Mouse (Mus musculus): ENCODE data around the gene Ccm2. TPM values are rescaled to one million over a fixed set of nuclear protein-coding genes. Genes with fewer than 3 reads are reported as not detected.

Gene Ccm2
- polyA plus RNA-seq, 1 experiment from 2014 or later, result 94.3 TPM

DNA sequence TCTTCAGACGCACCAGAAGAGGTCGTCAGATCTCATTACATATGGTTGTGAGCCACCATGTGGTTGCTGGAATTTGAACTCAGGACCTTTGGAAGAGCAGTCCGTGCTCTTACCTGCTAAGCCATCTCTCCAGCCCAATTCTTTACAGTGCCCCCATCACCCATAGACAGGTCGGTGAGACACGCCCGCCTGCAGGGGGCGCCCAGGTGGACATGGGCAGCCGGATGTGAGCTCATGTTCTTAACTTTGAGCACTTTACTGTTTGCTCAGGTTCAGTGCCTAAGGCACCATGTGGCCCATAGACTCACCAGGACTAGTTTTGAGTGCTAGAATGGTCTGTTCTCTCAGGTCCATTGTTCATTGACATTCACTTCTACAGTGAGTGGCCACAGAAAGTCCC lies 89.5 kb downstream of the Ccm2 start:
- H3K27ac ChIP-seq (ENCODE audit: low read depth), result no peak overlapping the region
- TF ChIP-seq CTCF (IDR thresholded peaks at IDR 0.05; ENCODE audit: low read depth), result peak; percentile 17; the same call in 1 of the 2 replicates
- no peak overlapping the region for H3K4me2 ChIP-seq
- no peak for ATAC-seq (ENCODE audit: insufficient read depth)
- no peak overlapping the region for H3K4me3 ChIP-seq (ENCODE audit: low read depth, low read length)
- H3K4me1 ChIP-seq (ENCODE audit: insufficient read depth), result no peaks in the 10 kb centered on the region
- 70% methylated on average over 8 of the region's 8 CpGs for WGBS
- no peak for DNase-seq
- H3K9ac ChIP-seq, result no peak overlapping the region
- no peaks in the 10 kb centered on the region for H3K27me3 ChIP-seq (ENCODE audit: insufficient read depth, low read length)
- H3K36me3 ChIP-seq (ENCODE audit: insufficient read depth), result no peaks in the 10 kb centered on the region
- no peaks in the 10 kb centered on the region for H3K9me3 ChIP-seq (ENCODE audit: low read depth, low read length)

DNA sequence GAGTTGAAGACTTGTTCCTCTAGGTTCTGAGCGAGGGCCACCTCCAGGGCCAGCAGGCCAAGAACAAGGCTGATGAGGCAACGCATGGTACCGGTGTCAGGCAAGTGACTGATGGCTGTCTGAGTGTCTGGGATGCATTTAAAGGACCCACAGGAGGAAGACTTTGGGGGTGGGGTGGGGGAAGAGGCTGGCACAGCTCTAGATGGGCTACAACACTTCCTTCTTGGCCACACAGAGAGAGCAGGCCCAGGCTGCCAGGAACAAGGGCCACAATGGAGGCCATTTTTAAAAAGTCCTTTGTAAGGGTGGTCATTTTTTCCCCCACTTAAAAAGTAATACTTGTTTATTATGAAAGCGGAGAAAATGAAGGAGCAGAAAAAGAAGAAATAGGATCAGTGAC lies 91.8 kb downstream of the Ccm2 start, which contains the start of gene Wap:
TSS of gene Wap (minus strand) at position 101 of the 400 bp plus-strand sequence.
- Histone ChIP-seq H3K4me2 (no peak within 1 kb of the TSS), H3K9ac (no peak within 1 kb of the TSS), H3K4me1 (ENCODE audit: insufficient read depth) (no peaks in the 10 kb centered on the region), H3K4me3 (ENCODE audit: low read depth, low read length) (no peak within 1 kb of the TSS), H3K27me3 (ENCODE audit: insufficient read depth, low read length) (no peaks in the 10 kb centered on the region), H3K27ac (ENCODE audit: low read depth) (no peak within 1 kb of the TSS), H3K36me3 (ENCODE audit: insufficient read depth) (no peaks in the 10 kb centered on the region), H3K9me3 (ENCODE audit: low read depth, low read length) (no peaks in the 10 kb centered on the region)
- 89% methylated on average over 4 of the region's 4 CpGs for WGBS
- no peak for TF ChIP-seq CTCF (IDR thresholded peaks at IDR 0.05; ENCODE audit: low read depth)
- ATAC-seq (ENCODE audit: insufficient read depth), result no peak
- DNase-seq, result no peak

DNA sequence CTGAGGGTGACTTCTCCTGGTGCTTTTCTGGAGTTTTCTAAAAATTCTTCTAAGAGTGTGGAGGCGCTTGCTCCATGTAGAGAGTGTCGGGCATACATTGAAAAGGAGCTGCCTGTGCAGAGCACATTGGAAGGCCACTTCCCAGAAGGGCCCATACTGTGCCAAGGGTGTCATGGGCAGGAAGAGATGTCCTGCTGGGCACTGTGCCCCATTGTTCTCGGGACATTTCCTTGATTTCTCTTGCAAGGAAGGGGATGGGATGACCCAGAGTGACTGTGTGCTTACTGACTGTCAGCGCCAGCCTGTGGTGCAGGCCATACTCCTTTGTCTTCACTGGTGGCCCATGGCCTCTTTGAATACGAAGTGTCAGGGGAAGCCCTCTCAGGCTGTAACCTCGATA lies 92.4 kb downstream of the Ccm2 start:
- no peak for DNase-seq
- no peak for ATAC-seq (ENCODE audit: insufficient read depth)
- WGBS, result 75% methylated on average over 6 of the region's 6 CpGs
- Histone ChIP-seq H3K9me3 (ENCODE audit: low read depth, low read length) (no peaks in the 10 kb centered on the region), H3K9ac (no peak overlapping the region), H3K36me3 (ENCODE audit: insufficient read depth) (no peaks in the 10 kb centered on the region), H3K4me2 (no peak overlapping the region), H3K4me3 (ENCODE audit: low read depth, low read length) (no peak overlapping the region), H3K27me3 (ENCODE audit: insufficient read depth, low read length) (no peaks in the 10 kb centered on the region), H3K27ac (ENCODE audit: low read depth) (no peak overlapping the region), H3K4me1 (ENCODE audit: insufficient read depth) (no peaks in the 10 kb centered on the region)
- no peak for TF ChIP-seq CTCF (IDR thresholded peaks at IDR 0.05; ENCODE audit: low read depth)

DNA sequence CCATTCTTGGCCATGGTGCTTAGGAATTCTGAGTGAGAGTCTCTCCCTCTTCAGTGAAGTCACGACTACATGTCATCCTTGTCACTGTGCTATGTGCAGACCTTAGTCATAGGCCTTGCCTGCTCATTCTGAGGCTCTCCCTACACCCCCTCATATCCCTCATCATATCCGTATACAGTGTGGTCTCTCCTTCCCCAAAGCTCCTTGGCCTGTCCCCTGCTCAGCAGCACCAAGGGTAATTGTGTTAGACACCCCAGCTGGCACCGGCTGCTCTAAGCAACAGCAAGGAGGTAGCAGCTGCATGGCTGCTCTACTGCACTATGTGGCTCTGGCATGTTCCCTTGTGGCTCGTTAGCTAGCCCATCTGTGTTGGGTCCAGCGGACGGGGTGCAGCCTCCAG lies 97.9 kb downstream of the Ccm2 start:
- no peak for TF ChIP-seq CTCF (IDR thresholded peaks at IDR 0.05; ENCODE audit: low read depth)
- 74% methylated on average over 6 of the region's 6 CpGs for WGBS
- Histone ChIP-seq H3K27me3 (ENCODE audit: insufficient read depth, low read length) (no peaks in the 10 kb centered on the region), H3K4me2 (no peak overlapping the region), H3K9ac (no peak overlapping the region), H3K36me3 (ENCODE audit: insufficient read depth) (no peaks in the 10 kb centered on the region), H3K27ac (ENCODE audit: low read depth) (no peak overlapping the region), H3K9me3 (ENCODE audit: low read depth, low read length) (no peaks in the 10 kb centered on the region), H3K4me3 (ENCODE audit: low read depth, low read length) (no peak overlapping the region), H3K4me1 (ENCODE audit: insufficient read depth) (no peaks in the 10 kb centered on the region)
- DNase-seq (no peak), ATAC-seq (ENCODE audit: insufficient read depth) (no peak)

Other genes with a start within 250 kb of the Ccm2 start
- 11.8 and 12.9 TPM in 2 replicates for gene Zmiz2, start 157.8 kb upstream of the Ccm2 start, polyA plus RNA-seq (2014; fragmentation: Nextera tagmentation; extraction: Ambion mirVana)
- 6,177 and 6,257 TPM in 2 replicates for gene Ppia, start 131.4 kb upstream of the Ccm2 start, polyA plus RNA-seq (2014; fragmentation: Nextera tagmentation; extraction: Ambion mirVana)
- 562 and 581 TPM in 2 replicates for gene H2afv, start 102.4 kb upstream of the Ccm2 start, polyA plus RNA-seq (2014; fragmentation: Nextera tagmentation; extraction: Ambion mirVana)
- 25.9 and 27.9 TPM in 2 replicates for gene Purb, start 71.0 kb upstream of the Ccm2 start, polyA plus RNA-seq (2014; fragmentation: Nextera tagmentation; extraction: Ambion mirVana)
- 1.2 and 2.1 TPM in 2 replicates for gene Myo1g, start 25.9 kb upstream of the Ccm2 start, polyA plus RNA-seq (2014; fragmentation: Nextera tagmentation; extraction: Ambion mirVana)
- gene Nacad, start 59.2 kb downstream of the Ccm2 start, polyA plus RNA-seq (2014; fragmentation: Nextera tagmentation; extraction: Ambion mirVana), result 2.5 and 2.7 TPM in 2 replicates
- gene Tbrg4, start 79.2 kb downstream of the Ccm2 start, polyA plus RNA-seq (2014; fragmentation: Nextera tagmentation; extraction: Ambion mirVana), result 43.2 and 46.6 TPM in 2 replicates
- not detected in 2 replicates for gene Wap, start 91.8 kb downstream of the Ccm2 start, polyA plus RNA-seq (2014; fragmentation: Nextera tagmentation; extraction: Ambion mirVana)
- 1.2 and 1.9 TPM in 2 replicates for gene Ramp3, start 111.6 kb downstream of the Ccm2 start, polyA plus RNA-seq (2014; fragmentation: Nextera tagmentation; extraction: Ambion mirVana)

All from lung, embryonic 14.5 days (tissue).